Mouse (Mus musculus): ENCODE measurements around the gene Krtap27-1. TPM values are rescaled to one million over a fixed set of nuclear protein-coding genes. Genes with fewer than 3 reads are reported as not detected.
A peak's percentile ranks its signal among the peaks of the same experiment; 100 is the strongest.

Krtap27-1 gene
- total and polyA plus RNA-seq, 2 experiments from 2014 or later, result not detected

- DNase-seq (ENCODE audit: low spot score) (no peak), ATAC-seq (ENCODE audit: low FRiP score) (no peak)
- H3K4me1 ChIP-seq (ENCODE audit: insufficient read depth, low read length), result no peaks in the 10 kb centered on the region
- TF ChIP-seq CTCF (IDR thresholded peaks at IDR 0.05), result no peak
- no peak overlapping the region for H3K27ac ChIP-seq (ENCODE audit: low read depth, low read length)
- no peaks in the 10 kb centered on the region for H3K27me3 ChIP-seq (ENCODE audit: insufficient read depth, low read length)
- H3K4me3 ChIP-seq (ENCODE audit: low read depth, low read length), result no peak overlapping the region
- H3K4me2 ChIP-seq (ENCODE audit: low read depth, low read length, poor library complexity, severe bottlenecking), result no peak overlapping the region
- WGBS, result 85% methylated on average over 1 of the region's 1 CpGs
- H3K9ac ChIP-seq (replicated peaks; ENCODE audit: low read length, poor library complexity, severe bottlenecking), result no peak overlapping the region
- no peaks in the 10 kb centered on the region for H3K9me3 ChIP-seq (ENCODE audit: low read length)
- H3K36me3 ChIP-seq (ENCODE audit: insufficient read depth, low read length), result no peaks in the 10 kb centered on the region
Measured at GRCm38 (mm10) chr16:88651082-88651481, 20.4 kb downstream of the Krtap27-1 start.

GRCm38 (mm10) chr16:88647358-88647846 lies 24.1 kb downstream of the Krtap27-1 start, which contains the start of gene Krtap26-1:
Gene Krtap26-1 (minus strand): TSS chr16:88647796.
- Histone ChIP-seq H3K4me2 (ENCODE audit: low read depth, low read length, poor library complexity, severe bottlenecking) (no peak within 1 kb of the TSS), H3K27ac (ENCODE audit: low read depth, low read length) (no peak within 1 kb of the TSS), H3K4me1 (ENCODE audit: insufficient read depth, low read length) (no peaks in the 10 kb centered on the region), H3K9me3 (ENCODE audit: low read length) (no peaks in the 10 kb centered on the region), H3K36me3 (ENCODE audit: insufficient read depth, low read length) (no peaks in the 10 kb centered on the region), H3K4me3 (ENCODE audit: low read depth, low read length) (no peak within 1 kb of the TSS), H3K9ac (replicated peaks; ENCODE audit: low read length, poor library complexity, severe bottlenecking) (no peak within 1 kb of the TSS), H3K27me3 (ENCODE audit: insufficient read depth, low read length) (no peaks in the 10 kb centered on the region)
- TF ChIP-seq CTCF (IDR thresholded peaks at IDR 0.05), result no peak
- 88% methylated on average over 10 of the region's 10 CpGs for whole genome bisulfite sequencing
- DNase-seq (ENCODE audit: low spot score), result no peak
- no peak for ATAC-seq (ENCODE audit: low FRiP score)

- Histone ChIP-seq H3K4me2 (ENCODE audit: low read depth, low read length, poor library complexity, severe bottlenecking) (no peak overlapping the region), H3K9ac (replicated peaks; ENCODE audit: low read length, poor library complexity, severe bottlenecking) (no peak overlapping the region), H3K4me1 (ENCODE audit: insufficient read depth, low read length) (no peaks in the 10 kb centered on the region), H3K27me3 (ENCODE audit: insufficient read depth, low read length) (no peaks in the 10 kb centered on the region), H3K27ac (ENCODE audit: low read depth, low read length) (no peak overlapping the region), H3K4me3 (ENCODE audit: low read depth, low read length) (no peak overlapping the region), H3K36me3 (ENCODE audit: insufficient read depth, low read length) (no peaks in the 10 kb centered on the region), H3K9me3 (ENCODE audit: low read length) (no peaks in the 10 kb centered on the region)
- no peak for DNase-seq (ENCODE audit: low spot score)
- no peak for TF ChIP-seq CTCF (IDR thresholded peaks at IDR 0.05)
- WGBS, result 61% methylated on average over 8 of the region's 8 CpGs
- ATAC-seq (ENCODE audit: low FRiP score), result no peak
Measured at GRCm38 (mm10) chr16:88646366-88647111, 24.9 kb downstream of the Krtap27-1 start.

- TF ChIP-seq CTCF (IDR thresholded peaks at IDR 0.05), result no peak
- H3K9ac ChIP-seq (replicated peaks; ENCODE audit: low read length, poor library complexity, severe bottlenecking), result no peak overlapping the region
- DNase-seq (ENCODE audit: low spot score) (no peak), ATAC-seq (ENCODE audit: low FRiP score) (no peak)
- WGBS, result 95% methylated on average over 3 of the region's 3 CpGs
- H3K4me1 ChIP-seq (ENCODE audit: insufficient read depth, low read length), result no peaks in the 10 kb centered on the region
- H3K4me2 ChIP-seq (ENCODE audit: low read depth, low read length, poor library complexity, severe bottlenecking), result no peak overlapping the region
- no peaks in the 10 kb centered on the region for H3K36me3 ChIP-seq (ENCODE audit: insufficient read depth, low read length)
- no peaks in the 10 kb centered on the region for H3K9me3 ChIP-seq (ENCODE audit: low read length)
- no peak overlapping the region for H3K4me3 ChIP-seq (ENCODE audit: low read depth, low read length)
- H3K27ac ChIP-seq (ENCODE audit: low read depth, low read length), result no peak overlapping the region
- H3K27me3 ChIP-seq (ENCODE audit: insufficient read depth, low read length), result no peaks in the 10 kb centered on the region
Measured at GRCm38 (mm10) chr16:88640053-88640452, 31.4 kb downstream of the Krtap27-1 start.

- H3K4me3 ChIP-seq (ENCODE audit: low read depth, low read length), result no peak overlapping the region
- no peak overlapping the region for H3K4me2 ChIP-seq (ENCODE audit: low read depth, low read length, poor library complexity, severe bottlenecking)
- no peak overlapping the region for H3K9ac ChIP-seq (replicated peaks; ENCODE audit: low read length, poor library complexity, severe bottlenecking)
- no peak for TF ChIP-seq CTCF (IDR thresholded peaks at IDR 0.05)
- ATAC-seq (ENCODE audit: low FRiP score) (no peak), DNase-seq (ENCODE audit: low spot score) (peak; percentile 42)
- H3K9me3 ChIP-seq (ENCODE audit: low read length), result no peaks in the 10 kb centered on the region
- H3K27ac ChIP-seq (ENCODE audit: low read depth, low read length), result no peak overlapping the region
- H3K27me3 ChIP-seq (ENCODE audit: insufficient read depth, low read length), result no peaks in the 10 kb centered on the region
- H3K36me3 ChIP-seq (ENCODE audit: insufficient read depth, low read length), result no peaks in the 10 kb centered on the region
- 60% methylated on average over 4 of the region's 4 CpGs for WGBS
- no peaks in the 10 kb centered on the region for H3K4me1 ChIP-seq (ENCODE audit: insufficient read depth, low read length)
Measured at GRCm38 (mm10) chr16:88635142-88635541, 36.3 kb downstream of the Krtap27-1 start.

- 79% methylated on average over 4 of the region's 4 CpGs for WGBS
- no peaks in the 10 kb centered on the region for H3K36me3 ChIP-seq (ENCODE audit: insufficient read depth, low read length)
- H3K27me3 ChIP-seq (ENCODE audit: insufficient read depth, low read length), result no peaks in the 10 kb centered on the region
- H3K4me2 ChIP-seq (ENCODE audit: low read depth, low read length, poor library complexity, severe bottlenecking), result no peak overlapping the region
- H3K9me3 ChIP-seq (ENCODE audit: low read length), result no peaks in the 10 kb centered on the region
- no peak overlapping the region for H3K9ac ChIP-seq (replicated peaks; ENCODE audit: low read length, poor library complexity, severe bottlenecking)
- no peak for DNase-seq (ENCODE audit: low spot score)
- ATAC-seq (ENCODE audit: low FRiP score), result no peak
- no peak overlapping the region for H3K27ac ChIP-seq (ENCODE audit: low read depth, low read length)
- H3K4me1 ChIP-seq (ENCODE audit: insufficient read depth, low read length), result no peaks in the 10 kb centered on the region
- H3K4me3 ChIP-seq (ENCODE audit: low read depth, low read length), result no peak overlapping the region
- TF ChIP-seq CTCF (IDR thresholded peaks at IDR 0.05), result no peak
Measured at GRCm38 (mm10) chr16:88631474-88631873, 40.0 kb downstream of the Krtap27-1 start.
